Mouse (Mus musculus) right cerebral cortex, postnatal 25 days (tissue): ENCODE data around the gene Wbp1l.
"Not testable (repeated sequence)": the region's sequence is repeated elsewhere in the genome, so short reads cannot be mapped to it uniquely, and the experiment has no call there.

Experiments used
- DNase-seq: peaks from one replicate; pipeline ENCODE4 v3.0.0; 2022

Wbp1l gene

DNA sequence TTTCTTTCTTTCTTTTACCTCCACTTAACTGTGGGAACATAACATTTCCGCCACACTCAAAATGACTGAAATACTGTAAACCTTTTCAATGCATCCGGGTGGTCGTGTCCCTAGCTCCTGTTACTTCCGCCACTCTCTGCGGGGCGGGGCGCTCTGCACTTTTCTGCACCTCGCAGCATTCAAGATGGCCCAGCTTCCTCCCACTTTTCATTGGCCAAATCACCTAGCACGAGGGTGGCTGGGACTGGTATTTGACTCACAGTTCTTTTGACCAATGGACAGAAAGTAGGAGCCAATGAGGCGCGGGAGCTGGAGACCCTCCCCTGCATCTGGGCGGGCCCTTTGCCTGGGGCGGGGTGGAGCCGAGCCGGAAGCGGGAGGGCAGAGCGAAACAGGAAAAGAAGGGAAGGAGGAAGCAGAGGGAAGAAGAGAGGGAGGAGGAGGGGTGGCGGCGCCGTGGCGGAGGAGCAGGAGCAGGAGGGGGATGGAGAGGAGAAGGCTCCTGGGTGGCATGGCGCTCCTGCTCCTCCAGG, at the start of gene Wbp1l:
Gene Wbp1l, plus strand, starts transcription at position 365 of the 533 bp plus-strand sequence.
- peak; percentile 97 for DNase-seq

- DNase-seq: no peak
These were observed 48.5 kb upstream of the Wbp1l start for GRCm38 (mm10) chr19:46550385-46550784.

GRCm38 (mm10) chr19:46552496-46552895, 46.4 kb upstream of the Wbp1l start:
- DNase-seq: no peak

- DNase-seq: no peak
These were observed 45.3 kb upstream of the Wbp1l start for GRCm38 (mm10) chr19:46553541-46553955.

DNA sequence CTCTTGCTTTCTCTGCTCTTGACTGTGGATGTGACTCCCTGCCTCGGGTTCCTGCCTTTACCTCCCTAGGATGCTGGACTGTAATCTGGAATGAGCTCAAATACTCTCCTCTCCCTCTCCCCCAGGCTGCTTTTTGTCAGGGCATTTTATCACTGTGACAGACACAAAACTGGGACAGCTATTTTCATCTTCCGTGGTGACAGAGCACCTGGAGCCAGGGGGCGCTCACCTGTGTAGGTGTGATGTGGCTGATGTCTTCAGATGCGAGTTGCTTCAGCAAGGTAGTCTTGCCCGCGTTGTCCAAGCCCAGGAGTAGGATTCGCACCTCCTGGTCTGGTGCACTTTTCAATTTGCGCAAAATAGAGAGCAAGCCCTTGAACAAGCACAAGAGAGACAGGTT, 40.9 kb upstream of the Wbp1l start:
- no peak for DNase-seq

- no peak for DNase-seq
These were observed 40.3 kb upstream of the Wbp1l start for GRCm38 (mm10) chr19:46558631-46559030.

- DNase-seq: peak; percentile 19
These were observed 36.8 kb upstream of the Wbp1l start for GRCm38 (mm10) chr19:46562132-46562531.

DNA sequence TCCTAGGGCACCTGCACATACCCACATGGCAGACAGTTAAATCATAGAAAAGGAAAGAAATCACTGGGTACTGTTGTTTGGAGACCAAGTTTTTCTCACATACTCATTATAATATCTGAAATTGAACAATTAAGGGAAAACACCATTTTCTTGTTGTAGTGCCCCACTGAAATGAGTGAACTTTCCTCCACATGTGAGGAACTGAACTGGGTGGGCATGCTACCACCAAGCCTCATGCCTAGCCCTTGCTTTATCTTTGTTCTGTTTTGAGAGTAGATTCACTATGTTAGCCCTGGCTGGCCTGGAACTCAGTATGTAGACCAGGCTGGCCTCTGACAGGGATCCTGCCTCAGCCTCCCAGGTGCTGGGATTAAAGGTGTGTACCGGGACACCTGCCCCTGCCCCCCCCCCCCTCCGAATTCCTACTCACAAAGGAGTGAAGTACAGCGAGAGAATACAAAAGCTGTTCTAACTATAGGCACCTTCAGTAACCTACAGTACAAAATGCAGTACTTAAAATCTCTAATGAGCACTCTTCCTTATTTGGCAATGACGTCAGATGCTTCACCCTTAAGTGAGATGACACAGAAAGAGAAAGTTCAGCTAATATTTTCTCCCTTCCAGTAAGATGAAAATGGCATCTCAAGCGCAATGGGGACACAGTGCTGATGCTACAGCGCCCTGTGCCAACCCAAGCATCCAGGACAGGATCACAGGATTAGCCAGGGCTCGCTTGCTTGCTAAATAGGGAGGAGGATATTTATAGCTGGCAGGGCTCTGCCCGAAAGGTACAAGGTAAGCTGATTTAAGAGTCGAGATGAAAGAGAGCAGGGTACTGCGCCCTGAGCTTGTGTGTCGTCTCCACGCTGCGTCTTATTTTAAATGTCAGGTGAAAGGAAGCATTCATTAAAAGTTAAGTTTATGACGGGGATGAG, 36.0 kb upstream of the Wbp1l start:
- DNase-seq: no peak

- no peak for DNase-seq
These were observed 35.3 kb upstream of the Wbp1l start for GRCm38 (mm10) chr19:46563603-46564002.

GRCm38 (mm10) chr19:46564043-46564462, 34.8 kb upstream of the Wbp1l start:
- DNase-seq: no peak

DNA sequence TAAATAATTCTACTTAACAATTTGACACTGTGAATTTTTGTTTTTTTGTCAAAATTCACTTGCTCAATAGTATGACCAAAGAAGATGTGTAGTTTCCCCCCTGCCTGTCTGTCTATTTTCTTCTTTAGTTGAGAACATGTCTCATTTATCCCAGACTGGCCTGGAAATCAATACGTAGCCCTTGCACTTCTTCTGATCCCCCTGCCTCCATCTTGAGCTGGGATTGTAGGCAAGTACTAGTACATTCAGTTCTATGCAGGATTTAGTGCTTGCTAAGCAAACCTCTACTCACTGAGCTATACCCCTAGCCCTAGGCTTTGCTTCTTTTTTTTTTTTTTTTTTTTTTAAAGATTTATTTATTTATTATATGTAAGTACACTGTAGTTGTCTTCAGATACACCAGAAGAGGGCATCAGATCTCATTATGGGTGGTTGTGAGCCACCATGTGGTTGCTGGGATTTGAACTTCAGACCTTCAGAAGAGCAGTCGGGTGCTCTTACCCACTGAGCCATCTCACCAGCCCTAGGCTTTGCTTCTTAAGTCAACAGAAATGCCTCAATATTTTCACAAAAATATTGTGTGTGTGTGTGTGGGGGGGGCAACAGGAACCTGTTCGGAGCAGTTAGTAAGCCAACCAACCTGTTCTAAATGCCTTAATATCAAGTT, 27.5 kb upstream of the Wbp1l start:
- DNase-seq: not testable (repeated sequence)

DNA sequence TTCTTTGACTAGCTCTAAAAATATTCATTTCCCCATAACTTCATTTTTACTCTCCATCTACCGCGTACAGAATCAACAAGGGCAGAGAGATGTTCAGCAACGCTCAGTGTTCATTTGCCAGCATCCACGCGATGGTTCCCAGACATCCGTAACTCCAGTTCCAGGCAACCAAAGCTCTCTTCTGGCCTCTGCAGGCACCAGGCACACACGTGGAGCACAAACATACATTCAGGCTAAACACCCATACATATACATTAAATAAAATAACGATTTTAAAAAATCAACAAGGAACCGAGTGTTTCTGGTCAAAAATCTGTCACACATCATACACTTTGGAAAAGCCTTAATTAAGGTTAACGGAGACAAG, 27.0 kb upstream of the Wbp1l start:
- DNase-seq: no peak

DNA sequence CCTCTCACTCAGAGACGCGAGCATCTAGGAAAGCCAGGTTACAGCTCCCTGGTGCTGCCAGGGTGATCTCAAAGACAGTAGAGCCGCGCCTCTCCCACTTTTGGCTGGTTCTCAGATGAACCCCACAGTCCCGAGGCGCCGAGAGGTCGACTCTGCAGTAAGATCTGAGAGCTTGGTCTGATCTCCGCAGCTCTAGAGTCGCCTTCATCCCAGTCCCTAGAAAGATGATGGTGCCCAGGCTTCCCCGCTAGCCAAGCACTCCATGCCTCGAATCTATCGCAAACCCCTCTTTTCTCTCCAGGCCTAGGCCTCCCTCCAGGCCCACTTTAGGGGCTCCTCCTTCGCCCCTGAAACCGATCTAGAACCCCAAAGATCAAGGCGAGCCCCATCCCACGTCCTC, 26.3 kb upstream of the Wbp1l start:
- no peak for DNase-seq

DNA sequence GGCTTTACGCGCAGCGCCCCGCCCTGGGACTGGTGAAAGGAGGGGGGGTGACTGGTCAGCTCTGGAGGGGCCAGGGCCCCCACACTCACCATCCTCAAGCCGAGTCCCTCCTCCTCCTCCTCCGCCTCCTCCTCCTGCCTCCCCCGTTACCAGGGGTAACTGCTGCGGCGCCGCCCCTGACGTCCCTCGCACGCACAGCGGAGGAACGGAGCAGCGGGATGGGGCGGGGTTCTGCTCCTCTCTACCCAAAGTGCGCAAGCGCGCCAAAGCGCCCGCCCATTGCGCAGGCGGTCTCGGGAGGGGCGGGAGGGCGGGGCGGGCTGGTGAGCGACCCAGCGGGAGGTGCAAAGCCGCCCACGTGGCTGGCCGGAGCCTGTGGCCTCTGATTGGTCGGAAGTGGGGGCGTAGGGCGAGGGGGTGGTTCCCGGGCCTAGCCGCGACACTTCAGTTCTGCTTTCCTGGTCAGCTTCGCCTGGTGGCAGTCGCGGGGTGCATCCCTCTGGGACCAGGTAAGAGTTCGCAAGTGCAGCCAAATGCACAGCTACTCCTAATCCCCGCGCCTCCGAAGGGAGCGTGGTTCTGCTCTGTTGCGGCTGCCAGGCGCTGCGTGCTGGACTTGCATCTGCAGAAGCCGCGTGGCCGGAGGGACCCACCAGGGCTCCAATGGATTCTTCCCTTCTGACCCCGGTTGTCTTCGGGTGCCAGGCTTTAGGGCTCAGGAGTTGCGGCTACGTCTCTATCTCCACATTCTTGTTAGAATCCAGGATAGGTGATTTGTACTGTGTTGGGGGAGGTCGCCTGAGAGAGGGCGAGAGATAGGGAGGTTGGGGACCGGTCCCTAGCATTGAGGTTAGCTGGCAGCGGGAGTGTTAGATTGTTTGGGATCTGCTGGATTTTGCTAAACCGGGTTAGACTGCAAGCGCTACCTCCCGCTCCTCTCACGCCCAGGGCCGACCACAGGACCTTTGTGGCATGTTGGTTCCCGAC, 25.6 kb upstream of the Wbp1l start, which contains the start of the genes Arl3 and Sfxn2:
Gene Arl3, minus strand, starts transcription at position 248 of the 987 bp plus-strand sequence.
Gene Sfxn2, plus strand, starts transcription at position 415 of the 987 bp plus-strand sequence.
- peak; percentile 94 for DNase-seq

- no peak for DNase-seq
These were observed 24.9 kb upstream of the Wbp1l start for GRCm38 (mm10) chr19:46573990-46574389.

- DNase-seq: no peak
These were observed 23.7 kb upstream of the Wbp1l start for GRCm38 (mm10) chr19:46575196-46575595.

GRCm38 (mm10) chr19:46587823-46588508, 10.9 kb upstream of the Wbp1l start:
- peak; percentile 79 for DNase-seq

- DNase-seq: no peak
These were observed 7.3 kb upstream of the Wbp1l start for GRCm38 (mm10) chr19:46591575-46591974.

GRCm38 (mm10) chr19:46592751-46593439, 6.0 kb upstream of the Wbp1l start:
- DNase-seq: no peak

DNA sequence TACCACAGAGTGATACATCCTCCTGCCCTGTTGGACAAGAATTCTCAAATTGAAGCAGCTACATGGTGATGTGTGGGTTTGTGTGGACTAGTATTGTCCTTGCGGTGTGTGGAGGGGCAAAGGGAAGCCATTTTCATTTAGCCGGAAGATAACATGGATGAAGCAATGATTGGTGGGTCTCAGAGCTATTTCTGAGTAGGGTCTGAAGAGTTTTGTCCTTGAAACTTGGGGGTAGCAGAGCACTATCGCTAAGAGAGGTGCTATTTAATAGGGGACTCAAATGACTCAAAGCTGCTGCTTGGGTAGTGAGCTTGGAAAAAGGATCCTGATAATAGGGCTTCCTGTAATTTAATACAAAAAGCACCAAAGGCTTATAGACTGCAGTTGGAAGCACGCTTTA, 697 bp upstream of the Wbp1l start:
- DNase-seq: no peak
